Mouse (Mus musculus): ENCODE measurements around the gene Rpl13a. TPM values are rescaled to one million over a fixed set of nuclear protein-coding genes. Genes with fewer than 3 reads are reported as not detected.
"Not testable (repeated sequence)": the region's sequence is repeated elsewhere in the genome, so short reads cannot be mapped to it uniquely, and the experiment has no call there.

The Rpl13a gene
- polyA plus RNA-seq, 1 experiment from 2014 or later, result 649 TPM

GRCm38 (mm10) chr7:45133446-45134159, 5.0 kb upstream of the Rpl13a start:
- no peak for ATAC-seq (ENCODE audit: low FRiP score)

GRCm38 (mm10) chr7:45131850-45132249, 3.3 kb upstream of the Rpl13a start:
- Histone ChIP-seq H3K4me2 (no peak overlapping the region), H3K9ac (replicated peaks) (no peak overlapping the region), H3K27ac (replicated peaks) (no peak overlapping the region), H3K4me3 (replicated peaks) (no peak overlapping the region), H3K9me3 (replicated peaks) (no peaks in the 10 kb centered on the region), H3K27me3 (replicated peaks) (0 out of 2 replicates have a peak, but pooled peaks cover 9% of the 10 kb centered on the region), H3K36me3 (peaks cover 5% of the 10 kb centered on the region), H3K4me1 (peaks cover 30% of the 10 kb centered on the region)
- WGBS, result 86% methylated on average over 11 of the region's 11 CpGs
- ATAC-seq (ENCODE audit: low FRiP score), result no peak

More at GRCm38 (mm10) chr7:45133446-45134159, 5.0 kb upstream of the Rpl13a start:
- peaks cover 20% of the 10 kb centered on the region for H3K4me1 ChIP-seq
- WGBS, result 80% methylated on average over 8 of the region's 8 CpGs
- H3K4me2 ChIP-seq, result no peak overlapping the region
- H3K9me3 ChIP-seq (replicated peaks), result no peaks in the 10 kb centered on the region
- H3K4me3 ChIP-seq (replicated peaks), result no peak overlapping the region
- no peak overlapping the region for H3K27ac ChIP-seq (replicated peaks)
- peaks cover 14% of the 10 kb centered on the region; the same call in 1 of the 2 replicates for H3K27me3 ChIP-seq (replicated peaks)
- H3K36me3 ChIP-seq, result no peaks in the 10 kb centered on the region
- no peak overlapping the region for H3K9ac ChIP-seq (replicated peaks)

- 49% methylated on average over 15 of the region's 15 CpGs for whole genome bisulfite sequencing
- no peak overlapping the region for H3K9ac ChIP-seq (replicated peaks)
- peak overlapping the region; percentile 67 for H3K4me2 ChIP-seq
- peak overlapping the region; percentile 80; the same call in 1 of the 2 replicates for H3K4me3 ChIP-seq (replicated peaks)
- no peak for ATAC-seq (ENCODE audit: low FRiP score)
- H3K27ac ChIP-seq (replicated peaks), result peak overlapping the region; percentile 95
- 0 out of 2 replicates have a peak, but pooled peaks cover 9% of the 10 kb centered on the region for H3K27me3 ChIP-seq (replicated peaks)
- peaks cover 24% of the 10 kb centered on the region for H3K36me3 ChIP-seq
- H3K4me1 ChIP-seq, result peaks cover 39% of the 10 kb centered on the region
- H3K9me3 ChIP-seq (replicated peaks), result no peaks in the 10 kb centered on the region
Observed at GRCm38 (mm10) chr7:45129776-45130512, 1.4 kb upstream of the Rpl13a start.

DNA sequence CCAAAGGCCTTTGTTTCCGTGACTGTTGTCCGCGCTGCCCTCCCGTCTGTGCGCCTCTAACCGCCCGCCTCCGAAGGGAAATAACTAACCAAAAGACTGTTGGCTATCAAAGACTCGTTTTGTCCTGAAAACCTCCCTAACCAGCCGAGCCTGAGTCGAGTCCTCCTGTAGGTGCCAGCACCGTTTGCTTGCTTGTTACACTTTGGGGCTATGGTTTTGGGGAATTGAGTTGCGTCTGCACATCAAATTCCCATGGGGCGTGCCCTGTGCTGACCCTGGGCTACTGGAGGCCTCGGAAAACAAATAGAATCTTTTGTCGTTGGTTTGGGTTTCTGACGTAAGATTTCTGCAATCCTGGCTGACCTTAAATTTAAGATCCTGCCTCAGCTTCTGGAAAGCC, 757 bp upstream of the Rpl13a start:
- H3K36me3 ChIP-seq, result peaks cover 24% of the 10 kb centered on the region
- H3K27ac ChIP-seq (replicated peaks), result peak overlapping the region; percentile 95
- H3K27me3 ChIP-seq (replicated peaks), result 0 out of 2 replicates have a peak, but pooled peaks cover 4% of the 10 kb centered on the region
- peaks cover 44% of the 10 kb centered on the region for H3K4me1 ChIP-seq
- H3K4me2 ChIP-seq, result peak overlapping the region; percentile 67
- no peaks in the 10 kb centered on the region for H3K9me3 ChIP-seq (replicated peaks)
- peak overlapping the region; percentile 80 for H3K4me3 ChIP-seq (replicated peaks)
- peak overlapping the region; percentile 55 for H3K9ac ChIP-seq (replicated peaks)
- WGBS, result under 1% methylated on average over 17 of the region's 17 CpGs
- no peak for ATAC-seq (ENCODE audit: low FRiP score)

DNA sequence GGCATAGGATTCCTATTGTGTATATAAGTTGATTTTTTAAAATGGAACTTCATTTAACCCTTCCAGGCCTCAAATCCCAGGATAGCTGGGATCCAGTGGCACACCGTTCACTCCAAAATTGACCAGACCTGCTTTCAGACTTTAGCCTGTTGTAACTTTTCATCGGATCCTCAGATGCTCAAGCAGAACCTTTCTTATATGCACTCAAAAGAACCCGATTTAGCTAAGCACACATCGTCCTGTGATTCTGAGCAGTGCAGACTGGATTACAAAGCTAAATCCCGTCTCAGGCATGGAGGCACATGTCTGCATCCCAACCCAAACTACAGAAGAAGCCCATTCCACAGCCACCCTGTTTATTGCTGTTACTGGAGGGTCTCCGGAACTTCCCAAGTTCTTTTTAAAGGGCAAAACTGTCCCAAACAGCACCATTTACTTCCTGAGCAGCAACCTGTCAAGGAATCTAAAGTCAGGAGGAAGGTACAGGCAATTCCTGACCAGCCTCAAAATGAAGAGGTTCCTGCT, 799 bp downstream of the Rpl13a start:
- Histone ChIP-seq H3K9me3 (replicated peaks) (no peaks in the 10 kb centered on the region), H3K4me1 (peaks cover 50% of the 10 kb centered on the region)
- WGBS, result under 1% methylated on average over 6 of the region's 6 CpGs

DNA sequence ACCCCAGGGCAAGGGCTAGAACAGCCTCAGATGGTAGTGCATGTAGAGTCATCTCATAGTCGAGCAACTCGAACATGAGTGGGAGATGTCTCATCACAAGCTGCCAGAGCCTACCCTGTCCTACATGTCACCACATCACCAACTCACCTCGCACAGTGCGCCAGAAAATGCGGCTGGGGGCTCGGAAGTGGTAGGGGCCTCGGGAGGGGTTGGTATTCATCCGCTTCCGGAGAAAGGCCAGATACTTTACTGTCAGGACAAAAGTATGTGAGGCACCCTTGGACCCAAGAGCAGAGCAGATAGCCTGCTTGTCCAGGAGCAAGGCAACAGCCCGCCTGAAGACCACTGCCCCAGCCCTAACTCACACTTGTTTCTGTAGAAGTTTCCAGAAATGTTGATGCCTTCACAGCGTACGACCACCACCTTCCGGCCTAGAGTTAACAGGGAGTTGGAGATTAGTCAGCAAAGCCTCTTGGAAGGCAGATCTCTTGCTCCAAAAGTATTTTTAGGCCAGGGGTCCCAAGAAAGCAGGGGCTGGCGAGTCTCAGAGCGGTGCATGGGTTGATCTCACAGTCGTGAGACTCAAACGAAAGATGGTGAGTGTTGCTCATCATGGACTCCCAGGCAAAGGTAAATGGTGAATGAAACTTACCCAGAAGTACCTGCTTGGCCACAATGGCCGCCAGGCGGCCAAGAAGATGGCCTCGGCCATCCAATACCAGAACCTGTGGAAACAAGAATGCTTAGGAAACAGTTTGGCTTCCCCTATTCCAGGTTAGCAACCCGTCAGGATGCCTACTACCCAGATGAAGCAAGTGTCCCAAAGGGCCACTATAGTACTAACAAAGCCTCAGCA, 1.5 kb downstream of the Rpl13a start:
- 45% methylated on average over 21 of the region's 21 CpGs for WGBS
- Histone ChIP-seq H3K27me3 (replicated peaks) (no peaks in the 10 kb centered on the region), H3K4me1 (peaks cover 56% of the 10 kb centered on the region), H3K9ac (replicated peaks) (peak overlapping the region; percentile 99), H3K9me3 (replicated peaks) (no peaks in the 10 kb centered on the region), H3K27ac (replicated peaks) (peak overlapping the region; percentile 91), H3K4me3 (replicated peaks) (peak overlapping the region; percentile 80), H3K36me3 (peaks cover 35% of the 10 kb centered on the region), H3K4me2 (peak overlapping the region; percentile 70)
- ATAC-seq (ENCODE audit: low FRiP score), result no peak

More for the DNA sequence above, 799 bp downstream of the Rpl13a start:
- Histone ChIP-seq H3K27me3 (replicated peaks) (no peaks in the 10 kb centered on the region), H3K27ac (replicated peaks) (peak overlapping the region; percentile 91), H3K4me2 (peak overlapping the region; percentile 70), H3K4me3 (replicated peaks) (peak overlapping the region; percentile 80), H3K9ac (replicated peaks) (peak overlapping the region; percentile 99), H3K36me3 (peaks cover 28% of the 10 kb centered on the region)
- ATAC-seq (ENCODE audit: low FRiP score), result no peak

DNA sequence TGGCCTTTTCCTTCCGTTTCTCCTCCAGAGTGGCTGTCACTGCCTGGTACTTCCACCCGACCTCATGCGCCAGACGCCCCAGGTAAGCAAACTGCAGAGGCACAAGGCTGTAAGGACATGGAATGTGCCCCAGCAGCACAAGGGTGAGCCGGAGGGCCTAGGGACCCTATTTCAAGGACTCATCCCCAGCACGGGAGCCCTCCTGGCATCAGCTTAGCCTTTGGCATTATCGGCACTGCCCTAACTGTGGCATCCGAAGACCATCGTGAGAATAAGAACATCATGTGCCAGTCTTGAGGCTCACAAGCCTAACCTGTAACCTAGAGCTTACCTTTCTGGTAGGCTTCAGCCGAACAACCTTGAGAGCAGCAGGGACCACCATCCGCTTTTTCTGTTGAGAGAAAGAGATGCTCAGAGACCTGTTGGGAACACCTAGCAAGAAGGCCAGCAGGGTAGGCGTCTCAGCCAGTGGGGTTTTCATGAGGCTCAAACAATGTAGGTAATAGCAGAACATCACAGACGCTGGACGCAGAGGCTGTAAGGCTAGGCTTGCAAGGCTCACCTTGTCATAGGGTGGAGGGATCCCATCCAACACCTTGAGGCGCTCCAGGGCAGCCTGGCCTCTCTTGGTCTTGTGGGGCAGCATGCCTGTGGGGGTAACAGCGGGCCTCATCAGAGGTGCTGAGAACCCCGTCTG, 2.3 kb downstream of the Rpl13a start:
- Histone ChIP-seq H3K9ac (replicated peaks) (peak overlapping the region; percentile 99), H3K9me3 (replicated peaks) (no peaks in the 10 kb centered on the region), H3K4me1 (peaks cover 63% of the 10 kb centered on the region), H3K27me3 (replicated peaks) (no peaks in the 10 kb centered on the region), H3K4me3 (replicated peaks) (peak overlapping the region; percentile 80), H3K27ac (replicated peaks) (peak overlapping the region; percentile 91), H3K36me3 (peaks cover 42% of the 10 kb centered on the region), H3K4me2 (peak overlapping the region; percentile 70)
- 77% methylated on average over 17 of the region's 17 CpGs for WGBS
- ATAC-seq (ENCODE audit: low FRiP score), result no peak

DNA sequence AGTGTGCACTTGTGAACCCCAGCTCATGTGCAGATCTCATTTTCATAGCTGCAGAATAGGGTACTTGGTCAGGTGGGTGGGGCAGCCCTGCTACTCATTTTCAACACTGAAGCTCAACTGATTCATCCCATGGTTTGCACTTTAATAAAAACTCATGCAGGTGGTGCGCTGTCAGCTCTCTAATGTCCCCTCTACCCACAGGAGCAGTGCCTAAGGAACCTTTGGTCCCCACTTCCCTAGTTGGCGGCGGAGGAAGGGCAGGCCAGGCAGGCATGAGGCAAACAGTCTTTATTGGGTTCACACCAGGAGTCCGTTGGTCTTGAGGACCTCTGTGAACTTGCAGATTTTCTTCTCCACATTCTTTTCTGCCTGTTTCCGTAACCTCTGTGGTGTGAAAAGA, 2.9 kb downstream of the Rpl13a start:
- 0 out of 2 replicates have a peak overlapping the region, but pooled peaks have one; percentile 66 for H3K4me2 ChIP-seq
- not testable (repeated sequence) for ATAC-seq (ENCODE audit: low FRiP score); H3K27me3 ChIP-seq (replicated peaks); H3K9me3 ChIP-seq (replicated peaks); H3K9ac ChIP-seq (replicated peaks)
- H3K4me3 ChIP-seq (replicated peaks), result peak overlapping the region; percentile 13; the same call in 1 of the 2 replicates
- 64% methylated on average over 5 of the region's 5 CpGs for WGBS
- H3K27ac ChIP-seq (replicated peaks), result peak overlapping the region; percentile 87
- peaks cover 63% of the 10 kb centered on the region for H3K4me1 ChIP-seq
- H3K36me3 ChIP-seq, result peaks cover 49% of the 10 kb centered on the region

GRCm38 (mm10) chr7:45125144-45125600, 3.4 kb downstream of the Rpl13a start:
- WGBS, result 14% methylated on average over 7 of the region's 7 CpGs
- no peak overlapping the region for H3K9ac ChIP-seq (replicated peaks)

DNA sequence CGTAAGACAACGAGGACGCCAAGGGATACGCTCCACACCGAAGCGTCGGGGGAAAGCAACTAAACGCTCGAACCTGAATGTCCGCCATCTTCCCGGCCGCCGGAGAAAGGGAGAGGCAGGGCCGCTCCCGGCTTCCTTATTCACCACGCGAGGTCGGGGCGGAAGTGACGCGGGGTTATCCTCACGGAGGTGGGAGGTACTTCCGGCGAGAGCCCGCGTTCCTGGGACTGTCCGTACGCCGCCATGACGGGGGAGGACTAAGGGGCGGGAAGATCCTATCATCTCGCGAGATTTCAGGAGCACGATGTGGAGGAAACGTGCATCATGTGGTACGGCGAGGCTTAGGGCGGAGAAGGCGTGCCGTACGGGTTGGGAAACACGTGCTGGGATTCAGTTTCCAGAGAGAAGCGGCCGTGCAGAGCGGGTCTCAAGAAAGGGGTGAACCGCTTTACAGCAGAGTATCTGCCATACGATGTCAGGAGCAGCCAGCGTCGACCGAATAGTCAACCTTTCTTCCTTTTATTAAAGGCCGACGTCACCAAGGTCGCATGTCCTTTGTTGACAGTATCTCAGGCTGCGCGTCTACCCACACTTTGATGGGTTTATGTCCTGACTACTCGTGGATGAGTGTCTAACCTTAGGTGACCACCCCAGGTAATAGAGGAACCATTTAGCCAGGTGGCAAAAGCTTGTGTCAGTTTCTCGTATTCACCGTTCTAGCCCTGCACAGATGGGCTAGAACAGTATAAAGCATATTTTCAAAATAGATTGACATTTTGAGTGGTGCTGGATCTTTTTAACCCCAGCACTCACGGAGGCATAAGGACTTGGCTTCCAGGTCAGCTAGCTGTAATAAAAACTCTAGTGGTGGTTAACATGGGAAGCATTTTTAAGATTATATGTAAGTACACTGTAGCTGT, 4.1 kb downstream of the Rpl13a start, which contains the start of gene Rps11:
TSS of gene Rps11 (minus strand) at position 216 of the 920 bp plus-strand sequence.
- peaks cover 58% of the 10 kb centered on the region for H3K4me1 ChIP-seq
- H3K4me2 ChIP-seq, result peak within 1 kb of the TSS; percentile 66
- WGBS, result under 1% methylated on average over 59 of the region's 59 CpGs
- no peaks in the 10 kb centered on the region for H3K9me3 ChIP-seq (replicated peaks)
- peaks cover 60% of the 10 kb centered on the region for H3K36me3 ChIP-seq
- H3K27me3 ChIP-seq (replicated peaks), result no peaks in the 10 kb centered on the region
- H3K27ac ChIP-seq (replicated peaks), result peak within 1 kb of the TSS; percentile 92
- H3K9ac ChIP-seq (replicated peaks), result peak within 1 kb of the TSS; percentile 94
- ATAC-seq (ENCODE audit: low FRiP score), result peak; percentile 88
- peak within 1 kb of the TSS; percentile 89 for H3K4me3 ChIP-seq (replicated peaks)

More at GRCm38 (mm10) chr7:45125144-45125600, 3.4 kb downstream of the Rpl13a start:
- peaks cover 54% of the 10 kb centered on the region for H3K36me3 ChIP-seq
- peak overlapping the region; percentile 87 for H3K27ac ChIP-seq (replicated peaks)
- H3K9me3 ChIP-seq (replicated peaks), result no peaks in the 10 kb centered on the region
- no peak for ATAC-seq (ENCODE audit: low FRiP score)
- H3K27me3 ChIP-seq (replicated peaks), result no peaks in the 10 kb centered on the region
- H3K4me3 ChIP-seq (replicated peaks), result peak overlapping the region; percentile 13; the same call in 1 of the 2 replicates
- H3K4me2 ChIP-seq, result peak overlapping the region; percentile 66
- peaks cover 63% of the 10 kb centered on the region for H3K4me1 ChIP-seq
